Mouse (Mus musculus) midbrain, embryonic 10.5 days (tissue): ENCODE data around the gene 9130230L23Rik. TPM values are rescaled to one million over a fixed set of nuclear protein-coding genes. Genes with fewer than 3 reads are reported as not detected.
"Not testable (repeated sequence)": the region's sequence is repeated elsewhere in the genome, so short reads cannot be mapped to it uniquely, and the experiment has no call there.

Experiments
- DNase-seq: peaks from one replicate; pipeline ENCODE4 v3.0.0-alpha.2; 2017; ENCODE audit warnings: low spot score
- H3K27ac ChIP-seq: fragments of 300-500 bp; sonication (generic); replicated peaks from 2 replicates; pipeline ENCODE4 v1.5.1; 2016; ENCODE audit warnings: mild to moderate bottlenecking
- H3K27me3 ChIP-seq: fragments of 300-500 bp; sonication (generic); 2 replicates; pipeline ENCODE4 v1.6.1; 2016; ENCODE audit warnings: low read depth, mild to moderate bottlenecking; ENCODE audit not compliant: poor library complexity, severe bottlenecking
- H3K36me3 ChIP-seq: fragments of 300-500 bp; sonication (generic); 2 replicates; pipeline ENCODE4 v1.6.1; 2016; ENCODE audit warnings: mild to moderate bottlenecking, moderate library complexity
- H3K4me1 ChIP-seq: fragments of 300-500 bp; sonication (generic); 2 replicates; pipeline ENCODE4 v1.6.1; 2016
- H3K4me3 ChIP-seq: fragments of 300-500 bp; sonication (generic); 2 replicates; pipeline ENCODE4 v1.5.1; 2016; ENCODE audit warnings: mild to moderate bottlenecking, moderate library complexity
- H3K9me3 ChIP-seq: fragments of 300-500 bp; sonication (generic); replicated peaks from 2 replicates; pipeline ENCODE4 v1.6.1; 2016; ENCODE audit warnings: mild to moderate bottlenecking
- WGBS: fragments of 180-500 bp; shearing (Covaris S2); methylation state at CpG from one replicate; pipeline ENCODE4 v1.1.7; 2016; 5-methylcytosine and 5-hydroxymethylcytosine counted together
- polyA plus RNA-seq: library from polyadenylated mRNA; unstranded; fragments of >200 nt; fragmentation: Nextera tagmentation; extraction: Ambion mirVana; gene quantifications from 2 replicates; pipeline ENCODE4 v1.2.1, GENCODE M21; 2016

Gene 9130230L23Rik
- polyA plus RNA-seq, 1 experiment from 2014 or later: not detected

GRCm38 (mm10) chr5:65999106-65999505, 5.0 kb downstream of the 9130230L23Rik start:
- 0 out of 2 replicates have a peak, but pooled peaks cover 3% of the 10 kb centered on the region for H3K4me1 ChIP-seq
- DNase-seq: no peak
- H3K9me3 ChIP-seq: no peaks in the 10 kb centered on the region
- 93% methylated on average over 7 of the region's 7 CpGs for WGBS
- no peak overlapping the region for H3K27ac ChIP-seq
- no peak overlapping the region for H3K4me3 ChIP-seq
- no peaks in the 10 kb centered on the region for H3K27me3 ChIP-seq
- no peaks in the 10 kb centered on the region for H3K36me3 ChIP-seq

GRCm38 (mm10) chr5:65997813-65998212, 6.3 kb downstream of the 9130230L23Rik start:
- Histone ChIP-seq H3K9me3 (no peaks in the 10 kb centered on the region), H3K36me3 (no peaks in the 10 kb centered on the region), H3K4me3 (no peak overlapping the region), H3K27ac (no peak overlapping the region), H3K4me1 (no peaks in the 10 kb centered on the region), H3K27me3 (no peaks in the 10 kb centered on the region)
- no peak for DNase-seq

GRCm38 (mm10) chr5:65994643-65995042, 9.4 kb downstream of the 9130230L23Rik start:
- Histone ChIP-seq H3K27me3 (no peaks in the 10 kb centered on the region), H3K36me3 (no peaks in the 10 kb centered on the region), H3K9me3 (no peaks in the 10 kb centered on the region), H3K27ac (no peak overlapping the region), H3K4me1 (no peaks in the 10 kb centered on the region), H3K4me3 (no peak overlapping the region)
- DNase-seq: no peak
- 85% methylated on average over 6 of the region's 6 CpGs for WGBS

GRCm38 (mm10) chr5:65991191-65991590, 12.9 kb downstream of the 9130230L23Rik start:
- Histone ChIP-seq H3K36me3 (no peaks in the 10 kb centered on the region), H3K4me3 (no peak overlapping the region), H3K27me3 (no peaks in the 10 kb centered on the region), H3K9me3 (no peaks in the 10 kb centered on the region), H3K27ac (no peak overlapping the region), H3K4me1 (no peaks in the 10 kb centered on the region)
- WGBS: 87% methylated on average over 2 of the region's 2 CpGs
- no peak for DNase-seq

GRCm38 (mm10) chr5:65987004-65987403, 17.1 kb downstream of the 9130230L23Rik start:
- not testable (repeated sequence) for H3K9me3 ChIP-seq, H3K27me3 ChIP-seq, H3K36me3 ChIP-seq, H3K4me1 ChIP-seq, DNase-seq, H3K27ac ChIP-seq, H3K4me3 ChIP-seq
- 71% methylated on average over 3 of the region's 3 CpGs for WGBS

- Histone ChIP-seq H3K9me3 (no peaks in the 10 kb centered on the region), H3K27ac (no peak overlapping the region), H3K36me3 (no peaks in the 10 kb centered on the region), H3K4me1 (peaks cover 1% of the 10 kb centered on the region; the same call in 1 of the 2 replicates), H3K27me3 (no peaks in the 10 kb centered on the region), H3K4me3 (no peak overlapping the region)
- 92% methylated on average over 5 of the region's 5 CpGs for WGBS
- DNase-seq: no peak
These were observed 17.7 kb downstream of the 9130230L23Rik start for GRCm38 (mm10) chr5:65986426-65986825.

GRCm38 (mm10) chr5:65975731-65976130, 28.4 kb downstream of the 9130230L23Rik start:
- Histone ChIP-seq H3K27ac (no peak overlapping the region), H3K9me3 (no peaks in the 10 kb centered on the region), H3K27me3 (no peaks in the 10 kb centered on the region), H3K4me1 (no peaks in the 10 kb centered on the region), H3K4me3 (no peak overlapping the region), H3K36me3 (no peaks in the 10 kb centered on the region)
- no peak for DNase-seq
- WGBS: 92% methylated on average over 13 of the region's 13 CpGs

DNA sequence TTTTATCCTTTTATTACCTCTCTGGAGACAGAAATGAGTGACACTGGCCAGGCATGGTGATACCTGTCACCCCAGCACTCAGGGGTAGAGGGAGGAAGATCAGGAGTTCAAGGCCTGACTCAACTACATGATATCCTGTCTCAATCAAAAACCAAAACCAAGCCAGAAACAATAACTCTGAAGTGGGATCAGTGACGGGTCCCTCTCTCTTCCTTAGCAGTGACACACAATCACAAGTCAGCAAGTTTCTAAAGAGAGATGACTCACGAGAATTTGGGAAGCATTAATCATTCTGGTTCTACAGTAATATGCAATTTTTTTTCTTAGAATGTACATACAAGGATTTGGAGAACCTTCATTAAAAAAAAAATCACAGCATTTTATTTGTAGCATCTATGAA, 30.9 kb downstream of the 9130230L23Rik start:
- H3K36me3 ChIP-seq: no peaks in the 10 kb centered on the region
- H3K27me3 ChIP-seq: no peaks in the 10 kb centered on the region
- no peak for DNase-seq
- H3K4me3 ChIP-seq: no peak overlapping the region
- H3K4me1 ChIP-seq: no peaks in the 10 kb centered on the region
- no peak overlapping the region for H3K27ac ChIP-seq
- WGBS: 79% methylated on average over 2 of the region's 2 CpGs
- H3K9me3 ChIP-seq: no peaks in the 10 kb centered on the region

DNA sequence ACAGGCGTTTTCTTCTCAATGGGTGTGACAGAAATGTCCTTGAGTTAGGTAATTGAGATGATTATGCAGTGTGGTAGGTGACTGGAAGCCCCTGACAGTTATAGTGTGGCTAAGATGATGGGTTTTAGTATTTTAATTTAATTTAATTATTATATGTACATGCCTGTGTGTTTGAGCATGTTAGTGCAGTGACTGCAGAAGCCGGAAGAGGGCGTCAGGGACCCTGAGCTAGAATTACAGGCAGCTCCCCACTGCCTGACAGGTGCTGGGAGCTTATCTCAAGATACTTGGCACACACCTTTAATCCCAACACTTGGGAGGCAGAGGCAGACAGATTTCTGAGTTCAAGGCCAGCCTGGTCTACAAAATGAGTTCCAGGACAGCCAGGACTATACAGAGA, 36.1 kb downstream of the 9130230L23Rik start:
- Histone ChIP-seq H3K9me3 (no peaks in the 10 kb centered on the region), H3K27ac (no peak overlapping the region), H3K27me3 (no peaks in the 10 kb centered on the region), H3K4me3 (no peak overlapping the region), H3K36me3 (no peaks in the 10 kb centered on the region), H3K4me1 (no peaks in the 10 kb centered on the region)
- DNase-seq: no peak
- WGBS: 89% methylated on average over 3 of the region's 3 CpGs

DNA sequence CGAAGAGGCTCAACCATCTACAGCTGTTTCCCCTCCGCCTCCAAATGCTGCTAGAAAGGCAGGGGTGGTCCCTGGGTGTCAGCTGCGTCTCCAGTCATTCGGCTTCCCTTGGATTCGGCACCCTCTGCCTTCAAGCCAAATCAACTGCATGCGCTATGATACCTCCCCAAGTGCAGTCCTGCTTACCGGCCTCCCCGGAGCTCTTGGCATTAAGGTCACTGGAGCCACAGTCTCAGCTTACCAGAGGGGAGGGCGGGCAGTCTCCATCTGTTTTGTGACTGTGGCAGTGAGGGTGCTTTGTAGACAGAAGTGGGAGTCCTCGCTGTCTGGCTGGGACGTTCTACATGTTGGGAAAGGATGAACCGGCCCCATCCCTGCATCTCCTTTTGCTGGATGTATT, 37.0 kb downstream of the 9130230L23Rik start:
- DNase-seq: no peak
- Histone ChIP-seq H3K9me3 (no peaks in the 10 kb centered on the region), H3K4me3 (no peak overlapping the region), H3K27me3 (no peaks in the 10 kb centered on the region), H3K27ac (no peak overlapping the region), H3K36me3 (no peaks in the 10 kb centered on the region), H3K4me1 (no peaks in the 10 kb centered on the region)
- 70% methylated on average over 12 of the region's 12 CpGs for WGBS

- Histone ChIP-seq H3K4me3 (no peak overlapping the region), H3K9me3 (no peaks in the 10 kb centered on the region), H3K27ac (no peak overlapping the region), H3K4me1 (no peaks in the 10 kb centered on the region), H3K36me3 (no peaks in the 10 kb centered on the region), H3K27me3 (no peaks in the 10 kb centered on the region)
- DNase-seq: no peak
- WGBS: 80% methylated on average over 7 of the region's 7 CpGs
These were observed 38.3 kb downstream of the 9130230L23Rik start for GRCm38 (mm10) chr5:65965771-65966279.

GRCm38 (mm10) chr5:65963291-65963690, 40.8 kb downstream of the 9130230L23Rik start:
- H3K27ac ChIP-seq: no peak overlapping the region
- H3K9me3 ChIP-seq: no peaks in the 10 kb centered on the region
- H3K27me3 ChIP-seq: no peaks in the 10 kb centered on the region
- H3K36me3 ChIP-seq: no peaks in the 10 kb centered on the region
- H3K4me1 ChIP-seq: no peaks in the 10 kb centered on the region
- WGBS: 93% methylated on average over 5 of the region's 5 CpGs
- DNase-seq: no peak
- H3K4me3 ChIP-seq: no peak overlapping the region

DNA sequence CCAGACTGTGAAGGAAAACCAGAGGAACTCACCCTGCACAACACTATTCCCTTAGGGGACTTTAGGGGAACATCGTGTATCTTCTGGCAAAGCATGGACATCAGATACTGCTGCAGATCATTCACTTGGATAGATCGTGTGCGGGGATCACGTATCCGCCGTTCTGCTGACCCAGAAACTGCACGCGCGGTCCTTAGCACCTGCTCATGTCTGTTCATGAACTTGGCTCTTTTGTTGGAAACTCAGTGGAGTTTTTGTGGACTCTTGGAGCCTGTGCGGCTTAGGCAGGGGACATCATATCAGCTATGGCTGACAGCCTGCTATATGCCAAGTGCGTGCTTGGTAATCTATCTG, 43.5 kb downstream of the 9130230L23Rik start:
- DNase-seq: no peak
- Histone ChIP-seq H3K27me3 (no peaks in the 10 kb centered on the region), H3K4me3 (no peak overlapping the region), H3K9me3 (no peaks in the 10 kb centered on the region), H3K4me1 (peaks cover 5% of the 10 kb centered on the region; the same call in 1 of the 2 replicates), H3K36me3 (no peaks in the 10 kb centered on the region), H3K27ac (no peak overlapping the region)
- WGBS: 91% methylated on average over 11 of the region's 11 CpGs
